Mouse (Mus musculus) megakaryocyte, embryonic 14.5 days (primary cell): Measurements from ENCODE around the gene Ccdc83.

Experiments
- FLI1 ChIP-seq: IDR thresholded peaks from 2 replicates; pipeline ENCODE4 v1.6.1; 2012; ENCODE audit warnings: low read length, inconsistent platforms, mixed read lengths
- GATA1 ChIP-seq: IDR thresholded peaks from 3 replicates; pipeline ENCODE4 v1.6.1; 2012; ENCODE audit warnings: mixed read lengths, low read length, inconsistent platforms, borderline replicate concordance

- TF ChIP-seq FLI1 (no peak), GATA1 (no peak)
Observed at GRCm38 (mm10) chr7:90231431-90231830, 34.1 kb downstream of the Ccdc83 start.
